Mouse (Mus musculus) hindbrain, embryonic 14.5 days (tissue): Measurements from ENCODE around the gene 6030498E09Rik. TPM values are rescaled to one million over a fixed set of nuclear protein-coding genes. Genes with fewer than 3 reads are reported as not detected.

Source experiments
- ATAC-seq: fragments of 200-750 bp; cut with Nextera tagmentation; 2 replicates; pipeline ENCODE4 v1.8.0; 2017; ENCODE audit warnings: moderate number of reproducible peaks, mild to moderate bottlenecking, moderate TSS enrichment, moderate library complexity; ENCODE audit not compliant: low FRiP score
- DNase-seq: peaks from one replicate; pipeline ENCODE4 v3.0.0-alpha.2; 2015; ENCODE audit warnings: low spot score
- H3K27ac ChIP-seq: fragments of 300-500 bp; sonication (generic); 2 replicates; pipeline ENCODE4 v1.5.1; 2014; ENCODE audit warnings: mild to moderate bottlenecking, moderate library complexity
- H3K27me3 ChIP-seq: fragments of 300-500 bp; sonication (generic); 2 replicates; pipeline ENCODE4 v1.6.1; 2014; ENCODE audit warnings: mild to moderate bottlenecking, low read length, mixed read lengths; ENCODE audit not compliant: control insufficient read depth, insufficient read depth
- H3K36me3 ChIP-seq: fragments of 300-500 bp; sonication (generic); replicated peaks from 2 replicates; pipeline ENCODE4 v1.6.1; 2014; ENCODE audit not compliant: control insufficient read depth, insufficient read depth
- H3K4me1 ChIP-seq: fragments of 300-500 bp; sonication (generic); replicated peaks from 2 replicates; pipeline ENCODE4 v1.6.1; 2014; ENCODE audit warnings: antibody characterized with exemption, low read length, mixed read lengths; ENCODE audit not compliant: control insufficient read depth, insufficient read depth
- H3K4me2 ChIP-seq: fragments of 300-500 bp; sonication (generic); replicated peaks from 2 replicates; pipeline ENCODE4 v1.6.1; 2014; ENCODE audit warnings: mild to moderate bottlenecking, moderate library complexity
- H3K4me3 ChIP-seq: fragments of 300-500 bp; sonication (generic); replicated peaks from 2 replicates; pipeline ENCODE4 v1.5.1; 2014; ENCODE audit warnings: mild to moderate bottlenecking, low read length
- H3K9ac ChIP-seq: fragments of 300-500 bp; sonication (generic); 2 replicates; pipeline ENCODE4 v1.6.1; 2014
- H3K9me3 ChIP-seq: fragments of 300-500 bp; sonication (generic); 2 replicates; pipeline ENCODE4 v1.6.1; 2016; ENCODE audit warnings: low read length; ENCODE audit not compliant: control insufficient read depth
- WGBS: fragments of 180-500 bp; shearing (Covaris S2); extraction: QIAGEN DNeasy Blood & Tissue Kit; methylation state at CpG from one replicate; pipeline ENCODE4 v1.1.7; 2014; 5-methylcytosine and 5-hydroxymethylcytosine counted together
- polyA plus RNA-seq: library from polyadenylated mRNA; unstranded; fragments of >200 nt; fragmentation: Nextera tagmentation; extraction: Ambion mirVana; gene quantifications from 2 replicates; pipeline ENCODE4 v1.2.1, GENCODE M21; 2014

Gene 6030498E09Rik
- not detected in 2 replicates for polyA plus RNA-seq

DNA sequence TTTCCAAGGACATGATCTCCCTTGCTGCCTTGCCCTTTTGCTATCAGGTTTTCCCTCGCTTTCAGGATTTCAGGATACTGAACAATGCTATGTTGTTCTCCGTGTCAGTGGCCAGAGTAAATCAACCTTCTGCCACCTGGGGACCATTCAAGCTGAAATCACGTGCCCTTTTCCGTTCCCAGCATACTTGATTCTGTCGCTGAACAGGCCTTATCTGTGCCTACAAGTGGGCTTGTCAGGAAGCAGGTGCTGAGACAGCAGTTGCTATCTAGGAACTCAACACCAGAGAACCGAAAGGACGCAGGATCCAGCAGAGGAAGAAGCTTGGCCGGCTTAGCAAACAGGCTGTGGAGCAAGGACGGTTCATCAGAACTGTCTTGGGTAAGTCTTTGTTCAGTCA lies at the start of gene 6030498E09Rik:
TSS of gene 6030498E09Rik (plus strand) at position 194 of the 400 bp plus-strand sequence.
- H3K27ac ChIP-seq: no peak within 1 kb of the TSS
- H3K4me2 ChIP-seq: no peak within 1 kb of the TSS
- H3K9ac ChIP-seq: no peak within 1 kb of the TSS
- ATAC-seq (no peak), DNase-seq (no peak)
- no peaks in the 10 kb centered on the region for H3K9me3 ChIP-seq
- H3K4me1 ChIP-seq: no peaks in the 10 kb centered on the region
- WGBS: 72% methylated on average over 9 of the region's 9 CpGs
- no peaks in the 10 kb centered on the region for H3K36me3 ChIP-seq
- H3K27me3 ChIP-seq: no peaks in the 10 kb centered on the region
- H3K4me3 ChIP-seq: no peak within 1 kb of the TSS

DNA sequence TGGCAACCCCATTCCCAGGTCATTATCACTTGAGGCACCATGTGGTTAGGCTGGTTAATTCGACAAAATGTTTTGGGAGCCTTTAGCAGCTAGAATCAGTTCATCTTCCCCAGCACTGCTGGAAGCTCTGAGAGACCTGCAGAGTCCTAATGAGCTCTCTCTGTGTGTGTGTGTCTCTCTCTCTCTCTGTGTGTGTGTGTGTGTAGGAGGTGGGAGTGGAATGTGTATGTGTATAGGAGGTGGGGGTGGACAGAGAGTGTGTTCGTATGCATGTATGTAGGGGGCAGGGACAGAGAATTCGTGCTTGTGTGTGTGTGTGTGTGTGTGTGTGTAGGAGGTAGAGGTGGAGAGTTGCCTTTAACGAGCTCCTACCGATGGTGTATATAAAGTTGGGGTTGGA lies 42.4 kb upstream of the 6030498E09Rik start:
- no peaks in the 10 kb centered on the region for H3K9me3 ChIP-seq
- no peak overlapping the region for H3K9ac ChIP-seq
- H3K27me3 ChIP-seq: no peaks in the 10 kb centered on the region
- ATAC-seq (0 out of 2 replicates have a peak, but pooled peaks have one; percentile 34), DNase-seq (no peak)
- H3K4me1 ChIP-seq: no peaks in the 10 kb centered on the region
- H3K4me2 ChIP-seq: no peak overlapping the region
- WGBS: 50% methylated on average over 5 of the region's 5 CpGs
- H3K4me3 ChIP-seq: no peak overlapping the region
- H3K27ac ChIP-seq: no peak overlapping the region
- no peaks in the 10 kb centered on the region for H3K36me3 ChIP-seq

DNA sequence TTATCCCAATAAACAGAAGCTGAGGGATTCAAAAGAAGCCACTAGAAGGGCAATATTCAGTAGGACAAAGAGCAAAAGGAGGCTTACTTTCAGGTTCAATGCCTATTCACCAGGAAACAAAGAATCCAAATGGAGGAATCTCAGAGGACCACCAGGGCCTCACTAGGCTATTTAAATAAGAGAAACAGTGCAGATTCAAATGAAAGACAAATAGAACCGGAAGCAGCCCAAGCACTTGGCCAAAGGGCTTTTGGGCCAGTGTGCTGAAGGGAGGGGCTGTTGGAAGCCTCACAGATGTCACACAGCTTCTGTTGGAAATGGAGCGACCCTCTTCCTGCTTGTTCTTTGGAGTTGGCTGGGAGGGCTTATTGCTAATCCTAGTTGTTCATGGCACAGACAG lies 41.8 kb upstream of the 6030498E09Rik start:
- no peaks in the 10 kb centered on the region for H3K36me3 ChIP-seq
- no peaks in the 10 kb centered on the region for H3K27me3 ChIP-seq
- no peak overlapping the region for H3K9ac ChIP-seq
- ATAC-seq (peak; percentile 69; the same call in 1 of the 2 replicates), DNase-seq (no peak)
- WGBS: 32% methylated on average over 2 of the region's 2 CpGs
- H3K4me2 ChIP-seq: no peak overlapping the region
- no peaks in the 10 kb centered on the region for H3K4me1 ChIP-seq
- H3K27ac ChIP-seq: no peak overlapping the region
- H3K9me3 ChIP-seq: no peaks in the 10 kb centered on the region
- H3K4me3 ChIP-seq: no peak overlapping the region

DNA sequence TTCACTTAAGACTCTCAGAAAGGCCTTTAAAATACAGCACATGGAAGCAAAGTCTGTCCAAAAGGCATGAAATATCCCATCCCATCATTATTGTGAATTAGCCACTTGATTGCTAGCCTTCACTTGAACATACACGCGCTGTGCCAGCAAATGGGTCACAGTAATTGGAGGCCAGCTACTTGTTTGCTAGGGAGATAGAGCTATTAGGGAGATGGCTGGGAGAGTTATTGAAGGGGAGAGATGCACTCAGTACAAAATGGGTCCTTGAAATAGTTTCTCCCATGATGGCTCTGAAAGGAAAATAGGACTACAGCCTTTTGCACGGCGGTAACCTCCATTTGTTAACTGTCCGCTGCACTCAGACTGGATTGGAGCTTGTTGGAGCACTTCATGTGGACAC lies 38.8 kb upstream of the 6030498E09Rik start:
- Histone ChIP-seq H3K4me2 (no peak overlapping the region), H3K4me1 (no peaks in the 10 kb centered on the region), H3K9ac (no peak overlapping the region), H3K27me3 (no peaks in the 10 kb centered on the region), H3K4me3 (no peak overlapping the region), H3K9me3 (no peaks in the 10 kb centered on the region), H3K27ac (no peak overlapping the region), H3K36me3 (no peaks in the 10 kb centered on the region)
- ATAC-seq (no peak), DNase-seq (no peak)
- 90% methylated on average over 5 of the region's 5 CpGs for WGBS

DNA sequence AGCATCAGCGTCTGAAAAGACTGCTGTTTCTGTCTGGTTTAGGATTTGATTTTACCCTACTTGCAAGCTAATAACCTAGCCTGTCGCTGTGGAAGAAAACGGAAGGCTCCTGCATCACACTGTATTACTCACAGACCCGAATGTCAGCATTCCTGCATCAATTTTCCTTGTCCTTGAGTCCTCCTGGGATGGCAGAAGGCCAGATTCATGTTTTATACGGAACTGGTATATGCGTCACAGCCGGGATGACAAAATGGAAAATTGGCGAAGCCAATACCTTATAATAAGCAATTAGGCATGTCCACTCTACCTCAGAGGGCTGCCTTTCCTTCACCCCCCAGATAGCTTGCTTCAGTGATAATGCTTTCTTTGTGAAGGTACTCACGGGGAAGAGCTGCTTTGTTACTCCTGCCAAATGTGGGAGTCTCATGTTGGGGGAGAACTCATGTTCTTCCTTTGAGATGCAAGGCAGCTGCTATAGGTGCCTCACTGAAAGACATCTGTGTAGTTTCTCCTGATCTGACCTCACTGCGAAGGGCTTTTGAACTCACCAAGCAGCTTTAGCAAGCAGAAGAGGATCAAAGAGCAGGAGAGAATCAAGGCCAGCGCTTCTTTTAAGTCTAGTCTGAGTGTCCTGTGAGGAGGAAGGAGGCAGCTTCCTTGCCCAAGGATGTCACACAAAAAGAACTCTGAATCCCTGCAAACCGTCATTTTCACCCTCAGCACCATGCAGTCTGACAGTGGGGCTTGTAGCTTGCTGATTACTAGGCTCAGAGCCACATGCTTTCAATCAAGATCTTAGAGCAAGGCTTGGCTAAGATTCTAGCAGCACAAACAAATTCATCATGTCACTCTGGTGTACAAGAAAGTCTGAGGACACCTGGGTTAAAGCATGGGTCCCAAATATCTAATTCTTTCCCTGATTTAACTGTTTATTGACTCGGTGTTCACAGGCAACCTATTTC lies 37.3 kb upstream of the 6030498E09Rik start:
- 0 out of 2 replicates have a peak overlapping the region, but pooled peaks have one; percentile 29 for H3K27ac ChIP-seq
- no peaks in the 10 kb centered on the region for H3K9me3 ChIP-seq
- H3K4me1 ChIP-seq: no peaks in the 10 kb centered on the region
- 48% methylated on average over 13 of the region's 13 CpGs for WGBS
- H3K9ac ChIP-seq: no peak overlapping the region
- no peak overlapping the region for H3K4me3 ChIP-seq
- no peaks in the 10 kb centered on the region for H3K36me3 ChIP-seq
- no peaks in the 10 kb centered on the region for H3K27me3 ChIP-seq
- DNase-seq: no peak
- no peak for ATAC-seq
- H3K4me2 ChIP-seq: no peak overlapping the region

DNA sequence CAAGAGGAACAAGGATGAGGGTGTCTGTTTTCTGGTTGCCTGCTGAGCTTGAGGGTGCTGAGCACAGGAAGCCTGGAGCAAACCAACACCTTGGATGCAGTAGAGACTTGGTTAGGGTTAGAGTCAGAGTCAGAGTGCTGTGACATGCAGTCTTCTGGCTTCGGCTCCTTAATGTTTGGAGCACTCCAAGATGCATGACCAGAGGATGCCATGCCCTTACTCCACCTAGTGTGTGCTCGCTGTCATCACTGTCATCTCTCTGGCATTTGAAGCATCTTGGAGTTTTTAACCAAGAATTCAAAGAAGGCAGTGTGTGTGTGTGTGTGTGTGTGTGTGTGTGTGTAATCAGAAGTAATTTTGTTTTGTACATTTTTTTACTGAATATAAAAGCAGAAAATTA lies 1.0 kb upstream of the 6030498E09Rik start:
- 0 out of 2 replicates have a peak, but pooled peaks have one; percentile 53 for ATAC-seq
- Histone ChIP-seq H3K4me3 (no peak overlapping the region), H3K36me3 (no peaks in the 10 kb centered on the region), H3K4me1 (no peaks in the 10 kb centered on the region), H3K27ac (no peak overlapping the region), H3K9me3 (no peaks in the 10 kb centered on the region), H3K4me2 (no peak overlapping the region), H3K9ac (no peak overlapping the region), H3K27me3 (no peaks in the 10 kb centered on the region)
- 81% methylated on average over 2 of the region's 2 CpGs for WGBS
- DNase-seq: no peak

DNA sequence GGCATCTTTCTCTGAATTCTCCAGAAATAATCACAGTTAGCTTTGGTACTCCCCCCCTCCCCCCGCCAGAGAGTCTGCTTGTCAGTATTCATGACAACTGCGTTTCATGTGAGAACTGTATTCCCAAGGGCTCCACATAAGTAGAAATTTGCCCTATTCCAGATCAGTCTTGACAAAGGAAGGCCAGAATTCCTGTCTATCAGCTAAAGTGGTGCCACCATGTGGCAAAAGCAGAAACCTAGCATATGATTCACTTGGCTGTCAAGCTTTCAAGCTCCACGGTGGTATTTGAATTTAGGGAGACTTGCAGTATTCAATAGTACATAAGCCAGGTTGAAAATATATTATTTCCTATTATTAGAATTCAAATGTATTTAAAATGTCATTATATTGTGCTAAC lies 585 bp upstream of the 6030498E09Rik start:
- Histone ChIP-seq H3K4me2 (no peak overlapping the region), H3K27me3 (no peaks in the 10 kb centered on the region), H3K27ac (no peak overlapping the region), H3K4me1 (no peaks in the 10 kb centered on the region), H3K4me3 (no peak overlapping the region), H3K36me3 (no peaks in the 10 kb centered on the region), H3K9me3 (no peaks in the 10 kb centered on the region), H3K9ac (no peak overlapping the region)
- ATAC-seq: no peak
- WGBS: 36% methylated on average over 3 of the region's 3 CpGs
- DNase-seq: peak; percentile 61

DNA sequence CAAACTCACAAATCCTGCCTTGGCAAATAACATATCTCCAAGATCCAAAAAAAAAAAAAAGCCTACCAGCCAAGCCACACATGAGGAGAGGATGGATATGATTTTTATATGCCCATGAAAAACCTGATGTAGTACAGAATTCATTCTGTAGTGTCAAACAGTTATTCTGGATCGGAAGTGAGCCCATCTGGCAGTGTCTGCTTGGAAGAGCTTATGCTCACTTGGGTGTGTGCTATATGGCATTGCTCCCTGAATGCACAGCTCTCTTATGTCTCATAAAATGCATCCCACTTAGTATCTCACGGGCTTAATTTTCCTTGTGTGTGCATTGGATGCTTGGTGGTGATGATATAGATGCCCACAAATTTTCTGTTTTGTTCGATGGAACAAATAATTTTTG lies 21.9 kb downstream of the 6030498E09Rik start:
- H3K9me3 ChIP-seq: no peaks in the 10 kb centered on the region
- no peaks in the 10 kb centered on the region for H3K36me3 ChIP-seq
- no peak overlapping the region for H3K9ac ChIP-seq
- no peaks in the 10 kb centered on the region for H3K27me3 ChIP-seq
- H3K27ac ChIP-seq: no peak overlapping the region
- H3K4me1 ChIP-seq: no peaks in the 10 kb centered on the region
- 75% methylated on average over 3 of the region's 3 CpGs for WGBS
- ATAC-seq (no peak), DNase-seq (no peak)
- H3K4me2 ChIP-seq: no peak overlapping the region
- no peak overlapping the region for H3K4me3 ChIP-seq

DNA sequence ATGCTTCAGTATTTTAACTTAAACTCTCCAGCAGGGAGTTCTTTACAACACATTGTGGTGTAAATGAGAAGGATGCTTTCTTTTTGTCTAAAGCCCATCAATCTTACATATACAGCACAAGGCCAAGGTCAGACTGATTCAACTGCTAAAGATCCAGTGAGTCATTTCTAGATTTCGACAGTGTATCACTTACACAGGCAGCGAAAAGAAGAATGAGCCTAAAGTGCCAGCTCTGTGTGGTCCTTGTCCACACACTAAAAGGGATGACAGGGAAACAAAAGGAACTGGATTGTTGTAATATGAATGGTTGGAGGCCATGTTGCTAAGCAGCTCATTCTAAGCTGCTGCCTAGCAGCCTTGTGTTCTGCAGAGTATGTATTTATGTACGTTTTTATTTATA lies 41.5 kb downstream of the 6030498E09Rik start:
- no peaks in the 10 kb centered on the region for H3K9me3 ChIP-seq
- no peak overlapping the region for H3K4me3 ChIP-seq
- no peak overlapping the region for H3K9ac ChIP-seq
- ATAC-seq (no peak), DNase-seq (no peak)
- WGBS: 37% methylated on average over 3 of the region's 3 CpGs
- H3K36me3 ChIP-seq: no peaks in the 10 kb centered on the region
- no peak overlapping the region for H3K4me2 ChIP-seq
- no peaks in the 10 kb centered on the region for H3K4me1 ChIP-seq
- H3K27ac ChIP-seq: no peak overlapping the region
- H3K27me3 ChIP-seq: no peaks in the 10 kb centered on the region
